Mouse (Mus musculus): ENCODE data around the gene Cyp4a12b.
"Not testable (repeated sequence)": the region's sequence is repeated elsewhere in the genome, so short reads cannot be mapped to it uniquely, and the experiment has no call there.

The Cyp4a12b gene

GRCm38 (mm10) chr4:115411324-115411723 lies at the start of gene Cyp4a12b:
Cyp4a12b (plus strand) TSS chr4:115411624.
- not testable (repeated sequence) for DNase-seq

GRCm38 (mm10) chr4:115365624-115366023 lies 45.8 kb upstream of the Cyp4a12b start:
- not testable (repeated sequence) for DNase-seq

- DNase-seq: peak in 1 of 2 experiments; percentile 5
These were observed 43.4 kb upstream of the Cyp4a12b start for GRCm38 (mm10) chr4:115368067-115368466.

- DNase-seq: not testable (repeated sequence)
These were observed 15.2 kb upstream of the Cyp4a12b start for GRCm38 (mm10) chr4:115396256-115396655.

- DNase-seq: not testable (repeated sequence)
These were observed 14.5 kb upstream of the Cyp4a12b start for GRCm38 (mm10) chr4:115396950-115397349.

- no peak for DNase-seq
These were observed 39.2 kb downstream of the Cyp4a12b start for GRCm38 (mm10) chr4:115450577-115451137.

- DNase-seq: no peak
These were observed 40.9 kb downstream of the Cyp4a12b start, which contains the start of gene Cyp4a30b for GRCm38 (mm10) chr4:115452304-115452703. Cyp4a30b (plus strand) TSS chr4:115452604.

GRCm38 (mm10) chr4:115473585-115473984 lies 62.2 kb downstream of the Cyp4a12b start:
- DNase-seq: not testable (repeated sequence)

- peak; percentile 38 to 59 for DNase-seq
These were observed 64.6 kb downstream of the Cyp4a12b start for GRCm38 (mm10) chr4:115476051-115476450.

GRCm38 (mm10) chr4:115481006-115481652 lies 69.7 kb downstream of the Cyp4a12b start:
- no peak for DNase-seq

All from kidney, postnatal 25 days (tissue).